Mouse (Mus musculus) kidney, postnatal 0 days (tissue): ENCODE measurements around the gene Sp6. TPM values are rescaled to one million over a fixed set of nuclear protein-coding genes. Genes with fewer than 3 reads are reported as not detected.
A peak's percentile ranks its signal among the peaks of the same experiment; 100 is the strongest.

Source experiments
- ATAC-seq: fragments of 200-750 bp; cut with Nextera tagmentation; replicated peaks from 2 replicates; pipeline ENCODE4 v1.8.0; 2017; ENCODE audit warnings: low read depth, moderate number of reproducible peaks, moderate TSS enrichment, moderate library complexity; ENCODE audit not compliant: low FRiP score
- DNase-seq: peaks from one replicate; pipeline ENCODE4 v3.0.0-alpha.2; 2016; ENCODE audit warnings: low spot score
- H3K27ac ChIP-seq: fragments of 300-500 bp; sonication (generic); 2 replicates; pipeline ENCODE4 v1.5.1; 2014; ENCODE audit warnings: mild to moderate bottlenecking
- H3K27me3 ChIP-seq: fragments of 300-500 bp; sonication (generic); 2 replicates; pipeline ENCODE4 v1.6.1; 2014; ENCODE audit warnings: low read length, mixed read lengths; ENCODE audit not compliant: insufficient read depth
- H3K36me3 ChIP-seq: fragments of 300-500 bp; sonication (generic); 2 replicates; pipeline ENCODE4 v1.6.1; 2014; ENCODE audit warnings: low read length, mixed read lengths; ENCODE audit not compliant: insufficient read depth
- H3K4me1 ChIP-seq: fragments of 300-500 bp; sonication (generic); replicated peaks from 2 replicates; pipeline ENCODE4 v1.6.1; 2014; ENCODE audit warnings: antibody characterized with exemption, low read length, mixed read lengths; ENCODE audit not compliant: insufficient read depth
- H3K4me2 ChIP-seq: fragments of 300-500 bp; sonication (generic); 2 replicates; pipeline ENCODE4 v1.6.1; 2014; ENCODE audit warnings: mild to moderate bottlenecking, low read length, moderate library complexity, mixed read lengths
- H3K4me3 ChIP-seq: fragments of 300-500 bp; sonication (generic); replicated peaks from 2 replicates; pipeline ENCODE4 v1.5.1; 2014; ENCODE audit warnings: low read depth, low read length
- H3K9ac ChIP-seq: fragments of 300-500 bp; sonication (generic); 2 replicates; pipeline ENCODE4 v1.6.1; 2014; ENCODE audit warnings: low read depth, low read length
- H3K9me3 ChIP-seq: fragments of 300-500 bp; sonication (generic); replicated peaks from 2 replicates; pipeline ENCODE4 v1.6.1; 2016; ENCODE audit warnings: low read length, inconsistent platforms, mixed read lengths
- CTCF ChIP-seq: IDR thresholded peaks from 2 replicates; pipeline ENCODE4 v1.5.1; 2016; ENCODE audit warnings: antibody characterized with exemption, low read depth, mild to moderate bottlenecking, moderate library complexity
- WGBS: fragments of 180-500 bp; shearing (Covaris S2); extraction: QIAGEN DNeasy Blood & Tissue Kit; methylation state at CpG from one replicate; pipeline ENCODE4 v1.1.7; 2014; 5-methylcytosine and 5-hydroxymethylcytosine counted together
- polyA plus RNA-seq: library from polyadenylated mRNA; unstranded; fragments of >200 nt; fragmentation: Nextera tagmentation; extraction: Ambion mirVana; gene quantifications from 2 replicates; pipeline ENCODE4 v1.2.1, GENCODE M21; 2015

Sp6 gene
- polyA plus RNA-seq, 1 experiment from 2014 or later = 2.0 TPM

DNA sequence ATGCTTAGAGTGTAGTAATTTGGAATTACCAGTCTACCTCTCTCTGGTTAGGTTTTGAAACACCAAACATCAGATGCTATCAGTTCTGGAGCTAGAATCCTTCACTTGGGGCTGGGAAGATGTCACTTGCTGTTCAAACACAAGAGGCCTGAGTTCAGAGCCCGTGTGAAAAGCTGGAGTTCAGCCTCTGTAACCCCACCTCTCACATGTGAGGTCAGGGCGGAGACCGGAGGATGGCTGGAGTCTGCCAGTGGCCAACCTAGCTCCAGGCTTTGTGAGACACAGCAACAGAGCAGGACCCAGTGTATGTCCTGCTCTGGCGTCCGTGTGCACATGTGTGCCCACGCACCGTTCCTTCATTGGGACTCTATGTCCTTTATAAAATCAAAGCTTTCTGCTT is 33.9 kb upstream of the Sp6 start:
- Histone ChIP-seq H3K4me2 (no peak overlapping the region), H3K4me1 (peaks cover 14% of the 10 kb centered on the region; the same call in 1 of the 2 replicates), H3K9me3 (no peaks in the 10 kb centered on the region), H3K27ac (no peak overlapping the region), H3K9ac (no peak overlapping the region), H3K27me3 (no peaks in the 10 kb centered on the region), H3K36me3 (no peaks in the 10 kb centered on the region), H3K4me3 (no peak overlapping the region)
- no peak for TF ChIP-seq CTCF
- no peak for ATAC-seq
- 79% methylated on average over 7 of the region's 7 CpGs for WGBS
- DNase-seq = no peak

DNA sequence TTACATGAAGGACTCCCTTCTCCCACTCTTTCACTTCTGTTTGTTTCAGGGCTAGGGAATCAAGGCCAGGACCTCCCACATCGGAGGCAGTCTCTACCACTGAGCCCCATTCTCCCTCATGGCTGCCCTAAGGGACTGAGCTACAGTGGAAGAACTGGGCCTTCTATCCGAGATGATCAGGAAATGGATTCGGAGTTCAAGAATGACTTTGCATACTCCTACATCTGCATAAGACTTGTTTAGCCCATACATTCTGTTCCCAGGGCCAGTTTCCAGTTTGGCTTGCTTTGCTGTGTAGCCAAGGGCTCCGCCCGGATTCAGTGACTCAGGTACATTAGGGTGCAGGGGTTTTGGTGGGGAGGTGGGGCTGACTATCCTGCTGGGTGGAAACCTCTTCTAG is 33.2 kb upstream of the Sp6 start:
- H3K27ac ChIP-seq = no peak overlapping the region
- DNase-seq (no peak), ATAC-seq (no peak)
- peaks cover 14% of the 10 kb centered on the region; the same call in 1 of the 2 replicates for H3K4me1 ChIP-seq
- H3K4me3 ChIP-seq = no peak overlapping the region
- H3K36me3 ChIP-seq = no peaks in the 10 kb centered on the region
- H3K9me3 ChIP-seq = no peaks in the 10 kb centered on the region
- 75% methylated on average over 5 of the region's 5 CpGs for WGBS
- no peak for TF ChIP-seq CTCF
- no peak overlapping the region for H3K9ac ChIP-seq
- no peaks in the 10 kb centered on the region for H3K27me3 ChIP-seq
- H3K4me2 ChIP-seq = no peak overlapping the region

DNA sequence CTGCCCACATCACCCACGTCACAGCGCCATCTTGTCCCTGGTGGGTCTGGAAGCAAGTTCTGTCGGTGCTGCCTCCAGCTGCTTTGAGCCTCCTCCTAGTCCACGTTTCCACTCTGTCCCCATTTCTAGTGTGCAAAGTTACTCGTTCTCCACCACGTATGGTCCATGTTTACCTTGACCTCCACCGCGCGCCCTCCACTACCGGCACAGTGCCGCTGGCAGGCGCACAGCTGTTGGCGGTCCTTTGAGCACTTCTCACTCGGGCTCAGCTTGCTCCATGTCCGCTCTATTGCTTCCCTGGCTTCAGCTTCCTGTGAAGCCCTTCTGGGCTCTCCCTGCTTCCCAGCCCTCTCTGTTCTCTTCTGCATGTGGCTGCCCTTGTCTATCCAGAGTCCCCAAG is 31.7 kb upstream of the Sp6 start:
- 66% methylated on average over 15 of the region's 15 CpGs for WGBS

DNA sequence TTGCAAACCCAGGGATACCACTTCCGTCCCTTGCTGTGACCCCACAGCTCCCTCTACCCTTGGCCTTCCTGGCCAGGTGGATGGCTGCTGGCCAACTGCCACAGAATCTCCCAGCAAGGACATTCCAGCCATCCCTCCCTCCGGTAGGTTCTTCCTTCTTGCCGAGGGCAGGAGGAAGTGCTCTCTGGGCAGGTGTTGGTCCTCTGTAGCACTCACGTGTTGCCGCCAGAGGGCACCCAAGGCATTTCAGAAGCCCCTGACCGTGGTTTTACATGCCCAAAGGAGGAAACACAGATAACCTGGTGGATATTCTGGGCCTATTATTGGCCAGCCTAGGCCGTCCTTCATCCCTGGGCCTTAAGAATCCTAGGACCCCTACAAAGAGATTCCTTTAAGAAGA is 30.8 kb upstream of the Sp6 start:
- WGBS = under 1% methylated on average over 7 of the region's 7 CpGs
- DNase-seq (peak; percentile 88), ATAC-seq (no peak)
- H3K36me3 ChIP-seq = no peaks in the 10 kb centered on the region
- no peak overlapping the region for H3K9ac ChIP-seq
- no peaks in the 10 kb centered on the region for H3K9me3 ChIP-seq
- H3K27ac ChIP-seq = no peak overlapping the region
- peaks cover 15% of the 10 kb centered on the region for H3K4me1 ChIP-seq
- no peaks in the 10 kb centered on the region for H3K27me3 ChIP-seq
- H3K4me2 ChIP-seq = no peak overlapping the region
- no peak overlapping the region for H3K4me3 ChIP-seq
- peak; percentile 98 for TF ChIP-seq CTCF

More for the DNA sequence above, 31.7 kb upstream of the Sp6 start:
- H3K27ac ChIP-seq = no peak overlapping the region
- no peak overlapping the region for H3K4me3 ChIP-seq
- H3K4me1 ChIP-seq = peaks cover 10% of the 10 kb centered on the region
- no peak for TF ChIP-seq CTCF
- no peaks in the 10 kb centered on the region for H3K36me3 ChIP-seq
- no peak for ATAC-seq
- no peak for DNase-seq
- H3K9ac ChIP-seq = no peak overlapping the region
- no peak overlapping the region for H3K4me2 ChIP-seq
- H3K27me3 ChIP-seq = no peaks in the 10 kb centered on the region
- H3K9me3 ChIP-seq = no peaks in the 10 kb centered on the region

DNA sequence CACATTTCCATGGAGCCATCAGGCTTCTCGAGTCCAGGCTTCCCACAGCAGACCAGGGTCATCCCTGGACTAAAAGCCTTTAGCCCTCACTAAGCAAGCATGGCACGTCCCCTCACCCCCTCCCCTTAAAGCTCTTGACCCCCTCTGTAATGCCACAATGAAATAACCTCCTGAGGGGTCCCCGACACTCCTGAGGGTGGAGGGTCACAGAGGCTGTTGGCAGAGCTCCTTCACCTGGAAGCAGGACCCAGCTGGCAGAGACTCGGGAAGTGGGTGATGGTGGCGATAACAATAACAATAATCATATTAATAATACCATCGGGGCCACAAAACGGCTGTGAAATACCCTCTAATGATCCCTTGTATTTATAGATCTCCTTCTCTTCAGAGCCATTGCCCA is 30.3 kb upstream of the Sp6 start, which contains the start of gene Sp2:
Gene Sp2, minus strand, starts transcription at position 101 of the 400 bp plus-strand sequence.
- no peaks in the 10 kb centered on the region for H3K27me3 ChIP-seq
- peaks cover 20% of the 10 kb centered on the region for H3K4me1 ChIP-seq
- no peak within 1 kb of the TSS for H3K27ac ChIP-seq
- no peak within 1 kb of the TSS for H3K9ac ChIP-seq
- DNase-seq (no peak), ATAC-seq (no peak)
- no peaks in the 10 kb centered on the region for H3K9me3 ChIP-seq
- no peak for TF ChIP-seq CTCF
- no peaks in the 10 kb centered on the region for H3K36me3 ChIP-seq
- H3K4me2 ChIP-seq = no peak within 1 kb of the TSS
- 56% methylated on average over 7 of the region's 7 CpGs for WGBS
- no peak within 1 kb of the TSS for H3K4me3 ChIP-seq

DNA sequence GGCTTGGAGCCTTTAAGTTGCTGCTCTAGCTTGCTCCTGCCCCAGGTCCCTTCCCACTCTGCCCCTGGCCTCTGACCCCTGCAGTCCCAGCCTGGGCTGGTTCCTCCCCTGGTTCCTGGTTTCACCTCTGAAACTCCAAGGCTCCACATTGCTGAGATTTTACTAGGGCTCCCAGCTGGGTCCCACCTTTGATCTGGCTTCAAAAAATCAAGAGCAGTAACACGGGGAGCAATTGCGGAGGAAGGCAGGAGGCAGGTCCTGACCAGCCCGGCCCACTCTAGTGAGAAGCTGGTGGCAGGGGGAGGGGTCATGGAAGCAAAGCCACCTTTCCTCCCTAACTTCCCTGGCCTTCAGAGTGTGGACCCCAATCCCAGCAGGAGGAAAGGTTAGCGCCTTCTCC is 28.3 kb upstream of the Sp6 start:
- Histone ChIP-seq H3K4me3 (no peak overlapping the region), H3K9me3 (no peaks in the 10 kb centered on the region), H3K27ac (no peak overlapping the region), H3K27me3 (no peaks in the 10 kb centered on the region), H3K4me1 (peaks cover 19% of the 10 kb centered on the region), H3K36me3 (no peaks in the 10 kb centered on the region), H3K4me2 (no peak overlapping the region), H3K9ac (no peak overlapping the region)
- WGBS = 42% methylated on average over 4 of the region's 4 CpGs
- no peak for TF ChIP-seq CTCF
- ATAC-seq (no peak), DNase-seq (no peak)

DNA sequence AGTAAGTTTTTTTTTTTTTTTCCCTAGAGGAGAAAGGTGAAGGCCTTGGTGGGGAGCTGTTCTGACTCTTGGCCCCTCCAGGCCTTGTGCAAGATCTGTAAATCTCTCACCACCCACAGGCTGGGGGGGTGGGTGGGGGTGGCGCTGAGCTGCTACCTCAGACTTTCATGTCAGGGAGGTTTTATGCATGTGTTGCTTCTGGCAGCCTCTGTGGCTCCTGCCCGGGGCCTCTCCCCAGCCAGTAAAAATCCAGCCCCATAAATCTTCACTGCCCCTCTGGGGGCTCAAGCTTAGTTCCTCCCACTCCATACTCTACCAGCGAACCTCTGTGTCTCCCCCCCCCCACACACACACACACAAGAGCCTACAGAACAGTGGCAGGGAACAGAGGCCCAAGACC is 26.7 kb upstream of the Sp6 start:
- DNase-seq = no peak
- Histone ChIP-seq H3K4me3 (no peak overlapping the region), H3K27me3 (no peaks in the 10 kb centered on the region), H3K9me3 (no peaks in the 10 kb centered on the region), H3K4me1 (peaks cover 19% of the 10 kb centered on the region), H3K9ac (no peak overlapping the region), H3K36me3 (no peaks in the 10 kb centered on the region), H3K27ac (no peak overlapping the region), H3K4me2 (no peak overlapping the region)
- WGBS = 14% methylated on average over 3 of the region's 3 CpGs
- no peak for TF ChIP-seq CTCF
- ATAC-seq = no peak
